Mouse (Mus musculus) cerebellum, postnatal 4 days (tissue): ENCODE measurements around the gene Cops7a.

ENCODE experiments used
- DNase-seq, 2 experiments: peaks; one replicate each; pipeline ENCODE4 v3.0.0; 2022; ENCODE audit warnings: low spot score in 2 of 2, mixed read lengths in 1 of 2

The Cops7a gene

DNA sequence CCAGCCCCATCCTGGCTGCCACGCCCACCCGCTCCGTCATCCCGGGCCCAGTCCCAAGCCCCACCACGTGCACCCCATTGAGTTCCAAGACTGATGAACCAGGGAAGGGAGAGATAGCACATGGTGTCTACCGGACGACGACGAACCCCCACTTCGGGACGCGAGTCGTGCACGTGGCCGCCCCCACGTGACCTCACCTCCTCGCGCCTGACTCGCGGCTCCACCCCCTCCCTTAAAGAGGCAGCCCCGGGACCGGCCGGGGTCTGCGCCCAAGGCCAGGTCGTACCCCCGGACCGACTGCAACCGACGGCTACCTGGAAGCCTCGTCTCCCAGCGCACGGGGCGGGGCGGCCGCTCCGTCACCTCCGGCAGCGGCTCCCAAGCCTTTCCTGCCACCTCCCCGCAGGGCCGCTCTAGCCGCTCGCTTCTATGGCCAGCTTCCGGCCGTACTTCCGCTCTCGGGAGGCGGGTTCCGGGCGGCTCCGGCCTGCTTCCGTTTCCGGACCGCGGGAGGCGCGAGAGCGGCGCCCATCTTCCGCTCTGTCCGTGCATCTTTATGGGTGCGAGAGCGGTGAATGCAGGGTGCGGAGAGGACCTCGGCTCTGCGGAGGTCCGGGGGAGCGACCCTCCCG is at the start of gene Cops7a:
Gene Cops7a (minus strand): TSS at position 451 of the 632 bp plus-strand sequence.
- DNase-seq = peak; percentile 88 to 95

DNA sequence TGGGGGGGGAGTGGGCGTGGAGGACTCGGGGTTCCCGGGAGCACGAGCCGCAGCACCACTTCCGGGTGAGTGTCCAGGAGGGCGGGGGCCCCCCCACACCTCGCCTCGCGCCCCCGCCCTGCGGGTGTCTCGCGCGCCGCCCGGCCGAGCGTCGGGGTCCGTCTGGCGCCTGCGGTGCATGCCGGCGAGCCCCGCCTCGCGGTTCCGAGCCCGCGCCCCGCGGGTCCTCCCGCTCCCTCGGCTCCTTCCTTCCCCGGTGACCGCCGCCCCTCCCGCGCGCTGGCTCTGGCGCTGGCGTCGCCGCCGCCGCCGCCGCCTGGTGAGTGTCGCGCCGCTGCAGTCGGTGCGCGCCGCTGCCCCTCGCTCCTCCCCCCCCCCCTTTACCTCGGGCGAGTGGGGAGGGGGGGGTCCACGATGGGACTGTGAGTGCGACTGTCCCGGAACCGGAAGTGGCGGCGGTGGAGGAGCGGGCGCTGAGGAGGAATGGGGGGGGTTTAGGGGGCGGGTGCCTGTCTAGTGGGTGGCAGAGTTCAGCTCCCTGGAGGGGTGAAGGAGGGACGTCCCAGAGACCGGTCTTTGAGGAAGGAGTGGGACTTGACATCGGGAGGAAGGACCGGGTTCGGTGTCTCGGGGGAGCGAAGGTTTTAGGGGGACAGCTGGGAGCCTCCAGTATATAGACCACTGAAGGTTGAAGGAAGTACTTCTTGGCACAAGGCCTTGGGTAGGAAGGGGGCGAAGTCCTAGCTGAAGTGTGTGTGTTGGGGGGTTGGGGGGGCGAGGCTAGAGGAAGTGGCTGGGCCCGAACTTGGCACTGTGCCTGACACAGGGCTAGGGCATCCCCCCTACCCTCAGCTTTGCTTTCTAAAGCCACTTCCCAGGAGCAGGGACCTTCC is 44.1 kb upstream of the Cops7a start:
- peak; percentile 51 to 77 for DNase-seq

GRCm38 (mm10) chr6:125009129-125009180 is 43.6 kb upstream of the Cops7a start, which contains the start of gene Zfp384:
Gene Zfp384, plus strand, starts transcription at chr6:125009145.
- DNase-seq = no peak

- DNase-seq = peak; percentile 91 to 94
These were observed 43.3 kb upstream of the Cops7a start for GRCm38 (mm10) chr6:125008586-125009128.

GRCm38 (mm10) chr6:125008060-125008459 is 42.7 kb upstream of the Cops7a start:
- no peak for DNase-seq

- DNase-seq = no peak
These were observed 39.7 kb upstream of the Cops7a start for GRCm38 (mm10) chr6:125005086-125005485.

GRCm38 (mm10) chr6:125003706-125004105 is 38.4 kb upstream of the Cops7a start:
- no peak for DNase-seq

DNA sequence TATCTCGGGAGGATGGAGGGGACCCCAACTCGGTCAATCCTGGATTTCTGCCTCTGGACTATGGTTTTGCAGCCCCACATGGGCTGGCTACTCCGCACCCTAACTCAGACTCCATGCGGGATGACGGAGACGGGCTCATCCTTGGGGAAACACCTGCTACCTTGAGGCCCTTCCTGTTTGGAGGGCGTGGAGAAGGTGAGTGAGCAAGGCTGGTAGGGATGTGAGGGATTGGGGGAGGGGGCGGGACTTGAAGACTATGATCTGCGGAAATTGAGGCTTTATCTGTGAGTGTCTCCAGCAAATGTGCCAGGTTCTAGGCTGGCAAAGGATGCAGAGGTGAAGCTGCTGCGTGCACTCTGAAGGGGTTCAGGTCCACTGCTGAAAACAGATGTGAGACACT is 34.2 kb upstream of the Cops7a start:
- DNase-seq = no peak

GRCm38 (mm10) chr6:124999091-124999490 is 33.8 kb upstream of the Cops7a start:
- no peak for DNase-seq

DNA sequence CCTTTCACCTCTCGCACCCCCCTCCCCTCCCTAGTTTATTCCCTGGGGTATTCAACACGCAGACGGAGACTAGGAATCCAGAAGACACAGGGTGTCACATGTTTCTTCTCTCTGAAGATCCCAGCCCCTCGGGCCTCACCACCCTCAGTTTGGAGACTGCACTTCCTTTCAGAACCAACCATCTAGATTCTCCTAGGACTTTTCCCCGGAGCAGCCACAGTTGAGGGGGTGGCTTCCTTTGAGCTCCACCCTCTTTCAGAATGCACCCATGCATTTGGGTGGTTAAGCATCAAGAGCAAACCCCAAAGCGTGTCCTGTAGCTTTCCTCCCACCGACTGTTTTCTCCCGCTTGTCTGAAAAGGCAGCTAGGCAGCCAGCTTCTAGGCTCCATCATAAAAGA is 32.7 kb upstream of the Cops7a start:
- no peak for DNase-seq

- peak; percentile 71 to 81 for DNase-seq
These were observed 31.5 kb upstream of the Cops7a start, which contains the start of gene Pianp for GRCm38 (mm10) chr6:124996551-124997501. Gene Pianp, plus strand, starts transcription at chr6:124996694.

DNA sequence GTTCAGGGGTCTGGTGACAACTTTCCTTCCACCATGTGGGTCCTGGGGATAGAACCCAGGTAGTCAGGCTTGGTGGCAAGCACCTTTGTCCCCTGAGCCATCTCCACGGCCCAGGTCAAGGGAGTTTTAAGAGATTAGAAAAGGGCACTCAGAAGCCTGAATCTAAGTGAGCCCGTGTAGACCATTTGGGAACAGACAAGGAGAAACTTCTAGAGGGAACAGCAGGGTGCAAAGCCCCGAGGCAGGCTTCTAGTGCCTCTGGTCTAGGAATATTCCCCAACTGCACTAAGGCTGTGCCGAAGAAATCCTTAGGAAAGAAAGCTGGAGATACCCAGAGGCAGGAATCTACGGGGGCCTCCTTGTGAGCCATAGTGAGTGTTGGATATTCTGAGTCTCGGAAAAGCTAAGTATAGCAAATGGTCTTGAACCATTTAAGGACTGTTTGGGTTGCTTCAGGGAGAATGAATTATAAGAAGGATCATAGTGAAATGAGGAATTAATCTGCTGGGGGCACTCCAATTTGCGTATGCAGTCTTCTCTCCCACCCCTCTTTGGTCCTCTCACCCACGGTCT is 30.6 kb upstream of the Cops7a start:
- DNase-seq = no peak

DNA sequence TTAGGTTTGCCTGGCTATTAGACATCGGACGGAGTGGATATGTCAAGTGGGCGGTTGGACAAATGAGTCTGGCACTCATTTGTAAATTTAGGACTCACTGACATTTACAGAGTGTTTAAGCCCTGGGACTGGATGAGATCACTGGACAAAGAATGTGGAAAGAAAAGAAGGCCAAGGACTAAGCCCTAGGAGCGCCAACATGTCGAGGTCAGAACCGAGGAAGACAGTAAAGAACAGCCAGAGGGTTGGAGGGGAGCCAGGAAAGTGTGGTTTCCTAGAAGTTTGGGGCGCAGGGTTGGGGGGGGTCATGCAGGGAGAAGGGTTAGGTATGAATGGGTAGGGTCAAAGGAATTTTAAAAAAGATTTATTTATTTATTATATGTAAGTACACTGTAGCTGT is 29.9 kb upstream of the Cops7a start:
- DNase-seq = no peak

DNA sequence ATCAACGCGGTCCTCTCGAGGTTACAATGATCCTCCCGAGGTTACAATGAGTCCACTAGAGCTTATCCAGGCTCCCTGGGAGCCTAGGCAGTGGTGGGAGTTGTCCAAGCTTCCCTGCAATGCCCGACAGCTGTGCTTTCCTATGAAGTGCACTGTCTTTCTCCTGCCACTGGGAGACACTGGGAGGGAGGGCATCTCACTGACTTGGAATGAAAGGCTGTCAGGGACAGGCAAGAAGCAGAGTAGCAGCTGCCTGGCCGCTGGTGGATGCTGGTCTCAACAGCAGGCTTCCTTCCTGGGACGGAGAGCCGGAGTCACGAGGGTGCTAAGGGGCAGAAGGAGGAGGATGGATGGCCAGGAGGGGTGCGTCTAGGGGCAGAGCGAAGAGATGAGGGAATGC is 28.5 kb upstream of the Cops7a start:
- DNase-seq = no peak

DNA sequence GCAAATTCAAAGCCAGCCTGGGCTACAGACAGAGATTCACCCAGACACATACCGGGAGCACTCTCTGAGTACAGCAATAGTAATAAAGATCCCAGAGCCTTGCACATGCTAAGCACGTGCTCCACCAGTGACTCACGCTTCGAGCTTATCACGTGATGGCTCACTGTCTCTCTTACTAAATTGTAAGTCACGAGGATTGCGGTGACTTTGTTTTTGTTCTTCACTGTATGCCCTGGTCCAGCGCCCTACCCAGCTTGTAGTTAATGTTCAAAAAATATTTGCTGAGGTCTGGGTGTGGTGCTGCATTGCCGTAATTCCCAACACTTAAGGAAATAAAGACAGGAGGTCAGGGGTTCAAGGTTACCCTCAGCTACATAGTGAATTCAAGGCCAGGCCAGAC is 28.0 kb upstream of the Cops7a start:
- DNase-seq = no peak

DNA sequence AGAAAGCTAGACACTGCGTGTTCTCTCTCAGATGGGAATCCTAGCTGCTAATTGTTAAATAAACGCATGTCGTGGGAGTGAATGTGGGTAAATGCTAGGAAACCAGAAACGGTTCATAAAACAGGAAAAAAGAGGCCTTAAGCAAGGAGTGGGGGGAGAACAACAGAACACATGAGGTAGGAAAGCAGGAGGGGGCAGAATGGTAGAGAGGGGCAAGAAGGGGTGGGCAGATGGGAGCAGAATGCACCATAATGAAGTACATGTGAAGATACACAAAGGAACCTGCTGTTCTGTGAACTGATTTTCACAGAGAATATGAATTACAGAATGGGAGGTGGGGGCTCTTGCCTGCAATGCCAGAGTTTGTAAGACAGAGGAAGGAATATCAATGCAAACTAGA is 26.9 kb upstream of the Cops7a start:
- DNase-seq = no peak

DNA sequence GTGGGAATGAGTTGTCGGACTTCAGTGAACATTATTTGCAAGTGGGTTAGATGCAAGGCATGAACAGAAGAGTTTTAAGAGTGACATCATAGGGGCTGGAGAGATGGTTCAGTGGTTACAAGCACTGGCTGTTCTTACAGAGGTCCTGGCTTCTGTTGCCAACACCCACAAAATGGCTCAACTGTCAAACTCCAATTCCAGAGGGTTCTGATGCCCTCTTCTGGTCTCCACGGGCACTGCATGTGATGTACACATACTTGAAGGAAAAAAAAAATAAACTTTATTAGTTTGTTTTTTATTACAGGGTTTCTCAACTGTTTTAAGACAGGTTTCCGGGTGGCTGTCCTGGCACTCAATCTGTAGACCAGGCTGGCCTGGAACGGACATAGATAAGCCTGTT is 2.4 kb upstream of the Cops7a start:
- peak in 1 of 2 experiments; percentile 46 for DNase-seq

GRCm38 (mm10) chr6:124966466-124967118 is 1.3 kb upstream of the Cops7a start:
- DNase-seq = peak in 1 of 2 experiments; percentile 3

DNA sequence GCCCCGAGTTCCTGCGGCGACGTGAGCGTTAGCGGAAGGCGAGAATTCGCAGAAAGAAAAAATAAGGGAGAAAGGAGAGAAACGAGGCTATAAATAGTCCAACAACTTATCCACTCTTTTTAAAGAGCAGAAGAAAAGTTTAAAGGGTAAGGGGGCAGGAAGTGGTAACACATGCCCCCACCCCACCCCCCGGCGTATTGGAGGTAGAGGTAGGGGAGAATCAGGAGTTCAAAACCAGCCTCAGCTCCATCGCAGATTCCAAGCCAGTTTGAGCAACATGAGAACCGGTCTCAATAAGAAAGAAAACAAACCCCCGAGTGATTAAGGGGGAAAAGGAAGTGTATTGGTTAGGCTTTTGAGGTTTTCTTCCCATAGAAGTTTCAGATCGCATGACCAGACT is 409 bp upstream of the Cops7a start:
- DNase-seq = no peak

DNA sequence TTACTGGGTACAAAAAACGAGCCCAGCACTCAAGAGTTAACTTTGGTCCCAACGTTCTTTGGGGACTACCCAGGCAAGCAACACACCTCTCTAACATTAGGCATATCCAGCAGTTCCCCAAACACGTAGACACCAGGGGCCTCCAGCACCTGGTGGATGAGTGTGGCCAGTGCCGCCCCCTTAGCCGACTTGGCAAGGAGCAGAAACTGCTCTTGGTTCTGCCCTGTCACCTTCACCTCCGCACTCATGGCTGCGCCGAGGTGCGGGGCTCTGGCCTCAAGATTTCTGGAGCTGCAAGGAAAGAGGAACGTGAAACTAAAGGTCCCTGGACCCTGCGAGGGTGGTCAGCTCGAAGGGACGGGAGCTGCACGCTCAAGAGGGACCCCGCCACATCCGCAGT is 700 bp downstream of the Cops7a start:
- no peak for DNase-seq

GRCm38 (mm10) chr6:124961021-124961420 is 4.3 kb downstream of the Cops7a start:
- DNase-seq = no peak
